Mouse (Mus musculus) urinary bladder, postnatal 14 days (tissue): Measurements from ENCODE around the gene Cobll1.

ENCODE experiments used
- DNase-seq: peaks from one replicate; pipeline ENCODE4 v3.0.0; 2021; ENCODE audit warnings: low spot score

Cobll1 gene

DNA sequence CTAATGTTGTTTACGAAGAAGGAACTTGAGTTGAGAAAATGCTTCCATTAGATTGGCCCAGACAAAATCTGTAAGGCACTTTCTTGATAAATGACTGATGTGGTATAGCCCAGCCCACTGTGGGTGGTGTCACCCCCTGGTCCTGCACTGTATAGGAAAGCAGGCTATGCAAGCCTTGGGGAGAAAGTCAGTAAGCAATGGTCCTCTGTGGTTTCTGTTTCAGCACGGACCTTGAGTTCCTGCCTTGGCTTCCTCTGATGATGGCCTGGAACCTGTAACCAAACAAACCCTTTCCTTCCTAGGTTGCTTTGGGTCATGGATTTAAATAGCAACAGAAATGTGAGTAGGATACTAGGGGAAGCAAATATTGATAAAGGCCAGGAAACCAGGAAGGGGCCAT is 148.2 kb downstream of the Cobll1 start:
- DNase-seq: no peak

DNA sequence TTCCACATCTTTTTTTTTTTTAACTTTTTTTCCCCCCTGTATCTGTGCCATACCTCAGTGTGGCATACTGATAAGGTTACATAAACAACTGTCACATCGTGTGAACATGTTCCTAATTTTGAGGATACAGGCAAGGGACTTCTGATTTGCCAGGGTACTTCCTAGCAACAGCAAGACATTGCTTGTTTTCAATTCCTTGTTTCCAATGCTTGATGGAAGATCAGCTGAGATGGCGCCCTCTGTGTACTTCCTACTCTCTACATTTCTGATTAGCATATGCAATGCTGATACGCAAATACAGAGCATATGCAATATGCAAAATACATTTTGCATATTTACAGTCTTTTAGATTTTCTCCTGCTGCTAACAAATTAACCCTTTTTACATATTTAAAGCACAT is 152.0 kb downstream of the Cobll1 start:
- no peak for DNase-seq

DNA sequence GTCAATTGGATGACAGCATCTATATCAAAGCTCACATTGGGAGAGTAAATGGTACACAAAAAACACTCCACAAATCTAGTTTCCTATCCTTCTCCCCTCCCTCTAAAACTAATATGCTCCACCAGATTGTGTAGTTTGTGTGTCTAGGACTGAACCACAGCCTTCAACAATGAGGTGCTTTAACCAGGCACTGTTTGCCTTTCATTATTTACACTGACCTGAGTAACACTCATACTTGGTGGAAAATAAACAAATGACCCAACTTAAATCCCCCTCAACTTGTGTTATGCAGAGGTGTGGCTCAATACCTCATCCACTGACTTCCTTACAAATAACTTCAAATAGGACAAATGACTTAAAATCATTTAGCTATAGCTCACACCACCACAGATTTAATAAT is 155.8 kb downstream of the Cobll1 start:
- DNase-seq: no peak

DNA sequence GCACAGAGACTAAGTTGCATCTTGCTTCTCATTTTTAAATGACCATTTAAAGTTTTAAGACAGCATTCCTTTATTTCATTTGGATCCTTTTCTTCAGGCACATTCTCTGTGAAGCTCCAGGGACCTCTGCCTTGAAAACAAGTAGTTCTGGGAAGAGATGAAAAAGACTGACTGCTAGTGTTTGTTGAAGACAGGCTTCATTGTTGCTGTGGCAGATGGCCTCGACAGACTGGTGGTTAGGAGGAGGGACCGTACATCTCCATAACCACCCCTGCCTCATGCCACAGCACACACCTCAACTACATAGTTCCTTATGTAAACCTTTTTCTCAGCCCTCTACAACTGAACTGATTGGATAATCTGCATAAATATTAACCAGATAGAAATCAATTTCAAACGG is 161.7 kb downstream of the Cobll1 start:
- no peak for DNase-seq

DNA sequence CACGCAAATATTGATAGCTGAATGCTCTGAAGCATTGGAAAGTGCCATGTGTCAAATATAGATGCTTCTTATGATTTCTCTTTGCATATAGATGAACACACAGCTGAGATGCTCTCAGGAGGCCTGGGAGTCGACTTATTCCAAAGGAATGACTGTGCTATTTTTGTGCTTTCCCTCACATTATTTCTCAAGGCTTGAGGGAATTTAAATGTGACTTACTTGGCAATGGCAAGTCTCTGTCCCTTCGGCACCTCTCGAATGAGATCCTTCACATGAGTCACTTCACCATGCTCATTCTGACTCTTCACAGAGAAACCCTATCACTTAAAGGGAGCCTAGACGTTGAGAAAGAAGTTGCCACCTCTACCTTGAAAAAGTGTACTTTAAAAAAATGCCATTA is 163.4 kb downstream of the Cobll1 start:
- DNase-seq: no peak

DNA sequence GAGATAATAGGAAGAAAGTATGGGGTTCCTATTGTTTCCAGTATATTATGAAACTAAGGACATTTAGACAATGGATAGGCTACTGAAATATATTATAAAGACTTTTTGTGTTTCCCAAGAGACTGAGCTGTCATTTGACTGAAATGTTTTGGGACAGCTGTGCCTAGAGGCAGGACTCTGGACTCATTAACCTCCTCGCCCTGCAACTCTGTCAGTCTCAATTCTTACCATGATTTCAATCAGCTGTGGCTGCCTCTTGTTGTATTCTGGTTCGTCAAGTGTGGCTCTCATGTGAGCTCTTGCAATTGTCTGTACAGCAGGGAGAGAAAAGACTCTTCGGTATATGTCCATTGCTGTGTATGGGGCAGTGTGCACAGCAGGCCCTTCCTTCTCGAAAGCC is 163.8 kb downstream of the Cobll1 start:
- DNase-seq: no peak

DNA sequence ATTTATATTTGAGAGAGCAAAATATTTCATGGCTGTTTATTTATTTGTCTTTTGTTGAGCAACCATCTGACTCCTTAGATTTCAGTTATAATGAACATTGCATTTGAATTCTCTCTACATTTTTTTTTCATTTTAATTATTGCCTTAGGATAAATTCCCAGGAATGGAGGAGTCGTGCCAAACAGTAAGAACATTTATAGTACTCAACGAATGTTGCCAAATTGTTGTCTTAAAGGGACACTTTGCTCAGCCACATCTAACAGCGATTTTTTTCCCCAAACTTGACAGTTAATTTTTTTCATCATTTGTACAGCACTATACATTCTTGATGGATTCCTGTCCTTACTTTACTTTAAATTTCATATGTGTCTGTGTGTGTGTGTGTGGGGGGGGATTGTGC is 167.0 kb downstream of the Cobll1 start:
- DNase-seq: no peak

DNA sequence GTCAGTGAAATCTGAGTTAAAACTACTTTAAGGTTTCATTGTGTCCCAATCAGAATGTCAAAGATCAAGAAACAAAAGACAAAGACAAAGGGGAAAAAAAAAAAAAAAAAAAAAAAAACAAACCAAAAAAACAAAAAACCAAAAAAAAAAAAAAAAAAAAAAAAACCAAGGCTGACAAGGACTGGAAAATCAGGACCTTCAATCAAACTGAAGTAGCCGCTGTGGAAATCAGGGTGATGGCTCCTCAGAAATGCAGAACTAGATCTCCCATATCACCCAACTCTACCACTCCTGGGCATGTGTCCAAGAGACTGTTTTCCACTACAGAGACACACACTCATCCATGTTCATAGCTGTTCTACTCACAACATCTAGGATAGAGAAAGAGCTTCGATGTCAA is 185.4 kb downstream of the Cobll1 start:
- DNase-seq: no peak

DNA sequence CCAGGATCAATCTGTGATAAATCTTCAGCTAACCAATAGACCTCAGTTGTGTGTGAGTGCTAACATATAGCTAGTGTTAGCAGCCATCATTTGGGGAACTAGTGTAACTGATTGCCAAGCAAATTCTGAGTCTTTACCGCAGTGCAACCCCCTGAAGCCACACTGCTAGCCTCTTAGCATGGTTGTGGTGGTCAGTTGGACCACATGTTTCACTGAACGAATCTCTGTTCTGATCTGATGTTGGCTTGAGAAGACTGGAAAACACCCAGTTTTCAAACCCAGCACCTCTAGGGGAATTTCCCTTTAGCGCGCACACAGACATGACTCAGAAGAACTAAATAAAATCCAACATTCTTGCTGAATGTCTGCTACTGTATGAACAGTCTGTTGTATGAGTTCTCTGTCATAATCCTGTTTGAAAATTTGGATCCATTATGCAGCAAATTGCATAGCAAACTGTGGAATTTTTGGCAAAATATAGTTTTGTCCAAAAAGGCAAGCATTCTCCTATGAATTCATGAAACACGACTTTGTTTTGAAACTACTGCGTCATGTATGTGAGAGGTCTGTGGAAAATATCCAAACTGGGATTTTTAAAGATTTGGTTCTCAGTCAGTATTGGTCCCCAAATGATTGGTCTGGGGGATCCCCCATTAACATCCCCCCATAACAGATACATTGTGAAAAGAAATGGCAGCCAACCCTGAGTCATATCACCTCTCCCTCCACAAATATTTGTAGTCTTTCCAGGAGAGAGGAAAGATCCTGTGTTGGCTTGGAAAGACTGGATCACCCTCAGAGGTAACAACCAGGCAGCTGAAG is 186.8 kb downstream of the Cobll1 start:
- no peak for DNase-seq

DNA sequence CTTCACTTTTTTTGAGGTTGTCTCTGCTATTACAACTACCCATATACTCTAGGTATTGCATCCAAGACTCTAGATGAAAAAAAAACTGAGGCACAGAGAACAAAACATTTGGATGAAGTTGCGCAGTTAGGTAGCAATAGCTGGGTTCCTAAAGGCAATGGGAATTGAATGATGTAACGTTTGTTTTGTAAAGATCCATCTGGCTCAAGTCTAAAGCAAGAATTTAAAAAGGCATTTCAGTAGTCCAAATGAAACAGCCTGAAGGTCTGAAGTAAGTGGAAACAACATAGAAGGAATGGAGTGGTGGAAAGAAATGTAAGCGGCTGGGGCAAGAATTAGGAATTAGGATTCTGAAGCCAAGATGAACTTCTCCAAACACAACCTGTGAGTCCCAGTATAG is 188.4 kb downstream of the Cobll1 start:
- DNase-seq: no peak

DNA sequence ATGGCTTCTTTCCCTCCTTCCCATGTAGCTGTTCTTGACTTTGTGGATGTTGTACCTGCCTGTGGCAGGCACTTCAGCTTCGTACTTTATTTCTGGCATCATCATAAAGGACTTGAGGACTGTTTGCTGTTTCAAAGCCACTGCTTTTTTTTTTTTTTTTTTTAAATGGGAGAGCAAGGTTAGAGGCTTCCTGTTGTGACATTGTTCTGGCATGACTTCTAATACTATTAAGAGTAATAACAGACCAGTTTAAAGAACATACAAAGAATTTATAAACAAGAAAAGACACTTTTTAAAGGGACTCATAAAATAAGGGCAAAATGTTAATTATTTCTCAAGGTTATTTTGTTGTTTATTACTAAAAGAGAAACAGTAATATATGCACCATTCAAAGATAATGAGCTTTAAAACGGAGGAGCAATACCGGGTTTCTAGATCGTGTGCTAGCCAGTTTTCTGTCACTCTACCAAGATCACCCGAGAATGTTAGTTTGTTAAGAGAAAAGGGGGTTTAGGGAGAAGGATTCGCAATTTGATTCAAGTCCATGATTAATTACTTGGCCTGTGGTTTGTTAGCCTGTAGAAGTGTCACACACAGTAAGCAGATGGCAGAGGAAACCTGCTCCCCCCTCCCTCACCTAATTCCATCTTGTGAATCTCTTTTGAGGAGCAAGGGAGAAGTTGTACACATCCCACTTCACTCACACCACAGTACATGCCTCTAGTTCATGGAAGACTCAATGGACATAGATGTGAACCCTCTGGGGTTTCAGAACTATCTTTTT is 190.8 kb downstream of the Cobll1 start:
- DNase-seq: no peak
